Mouse (Mus musculus) gastrocnemius, postnatal 25 days (tissue): ENCODE data around the gene Gm3182. TPM values are rescaled to one million over a fixed set of nuclear protein-coding genes. Genes with fewer than 3 reads are reported as not detected.
"Not testable (repeated sequence)": the region's sequence is repeated elsewhere in the genome, so short reads cannot be mapped to it uniquely, and the experiment has no call there.

ENCODE experiments used
- DNase-seq: peaks from one replicate; pipeline ENCODE4 v3.0.0; 2022
- long read RNA-seq, 2 experiments: library from polyadenylated mRNA; stranded (forward); transcript quantifications; one replicate each; pipeline ENCODE4 v2.0.0; 2021
- total RNA-seq, 2 experiments: library from RNA; stranded (reverse); gene quantifications; 1 replicate in 1 of 2; 2 replicates in 1 of 2; pipeline ENCODE4 v1.2.3; 2021

Gm3182 gene
- not detected for total RNA-seq
- long read RNA-seq, experiment 1 = 0 reads
- long read RNA-seq, experiment 2 = 0 reads

- not testable (repeated sequence) for DNase-seq
These were observed at the start of gene Gm3182 for GRCm38 (mm10) chr14:4481445-4481844. Gene Gm3182, plus strand, starts transcription at chr14:4481745.

GRCm38 (mm10) chr14:4499425-4499824 lies 17.9 kb downstream of the Gm3182 start:
- DNase-seq = not testable (repeated sequence)

Other genes starting within 250 kb of the Gm3182 start
- not detected for gene Gm3138, start 232.1 kb upstream of the Gm3182 start, total RNA-seq
- gene Gm3149, start 164.5 kb upstream of the Gm3182 start, total RNA-seq = not detected
- gene 2610042L04Rik, start 147.0 kb upstream of the Gm3182 start, total RNA-seq = not detected
- not detected for gene Gm3159, start 84.2 kb upstream of the Gm3182 start, total RNA-seq
- not detected for gene Gm3164, start 66.3 kb upstream of the Gm3182 start, total RNA-seq
- not detected for gene Gm3173, start 50.8 kb upstream of the Gm3182 start, total RNA-seq
- not detected for gene Gm3047, start 73.7 kb downstream of the Gm3182 start, total RNA-seq
- not detected for gene Gm8159, start 150.6 kb downstream of the Gm3182 start, total RNA-seq
- not detected for gene Gm3239, start 182.4 kb downstream of the Gm3182 start, total RNA-seq
- not detected for gene Gm7876, start 227.5 kb downstream of the Gm3182 start, total RNA-seq
- not detected for gene Gm3252, start 245.0 kb downstream of the Gm3182 start, total RNA-seq